15 mouse cellular contexts compared by ENCODE assay signal in genomic region chr13:63134879-63135421, GRCm38 (mm10).
A peak's percentile ranks its signal among the peaks of the same experiment; 100 is the strongest.
DNase-seq lines count a peak whose midpoint lies in the region; ATAC-seq and TF ChIP-seq lines count a peak whose summit lies in the region.
"Had no signal": no experiment of that assay in that cellular context is flagged by ENCODE, and none has a peak within 500 bp of the region (broad histone marks: within the 10 kb centered on the region; RNA-seq: fewer than 3 reads in every experiment).

No protein-coding gene starts in this region.

- no peak for ATAC-seq in embryonic facial prominence, embryonic 11.5 days (replicated peaks; ENCODE audit: insufficient number of reproducible peaks, low FRiP score, low TSS enrichment, low read depth)
- ATAC-seq in embryonic facial prominence, embryonic 15.5 days (ENCODE audit: insufficient number of reproducible peaks, low FRiP score, low TSS enrichment, low read depth): no peak
- ATAC-seq: forebrain, embryonic 16.5 days; midbrain, embryonic 16.5 days; Patski had no signal

- peak; percentile 21 for DNase-seq in embryonic facial prominence, embryonic 11.5 days (ENCODE audit: low spot score)
- no peak for DNase-seq in embryonic facial prominence, embryonic 10.5 days (ENCODE audit: low spot score)
- peak; percentile 71 for DNase-seq in kidney, adult 2 months
- no peak for DNase-seq in kidney, postnatal 4 days
- DNase-seq in 3T3-L1 (ENCODE audit: low read depth, low spot score): peak; percentile 57
- DNase-seq in layer of hippocampus, adult 18-20 months (ENCODE audit: low spot score in 2 of 2): no peak
- no peak for DNase-seq in midbrain, embryonic 10.5 days (ENCODE audit: low spot score)
- DNase-seq: cerebellum, postnatal 14 days; thymus, postnatal 14 days had no signal

- H3K4me2 ChIP-seq in embryonic facial prominence, embryonic 11.5 days (ENCODE audit: low read depth, low read length): no peak overlapping the region
- no peak overlapping the region for H3K4me2 ChIP-seq in embryonic facial prominence, embryonic 15.5 days (replicated peaks)
- H3K4me2 ChIP-seq: heart, embryonic 15.5 days; liver, embryonic 15.5 days had no signal

- no peaks in the 10 kb centered on the region for H3K27me3 ChIP-seq in embryonic facial prominence, embryonic 11.5 days (ENCODE audit: control insufficient read depth, insufficient read depth, low read length)
- no peaks in the 10 kb centered on the region for H3K27me3 ChIP-seq in embryonic facial prominence, embryonic 10.5 days (replicated peaks; ENCODE audit: low read depth, poor library complexity, severe bottlenecking)
- no peaks in the 10 kb centered on the region for H3K27me3 ChIP-seq in kidney, adult 2 months (replicated peaks; ENCODE audit: control insufficient read depth, insufficient read depth, low read length)
- H3K27me3 ChIP-seq in embryonic facial prominence, embryonic 15.5 days: no peaks in the 10 kb centered on the region
- no peaks in the 10 kb centered on the region for H3K27me3 ChIP-seq in midbrain, embryonic 10.5 days (ENCODE audit: low read depth, poor library complexity, severe bottlenecking)
- H3K27me3 ChIP-seq: heart, embryonic 15.5 days; liver, embryonic 15.5 days; Patski had no signal

- H3K9me3 ChIP-seq in embryonic facial prominence, embryonic 11.5 days (replicated peaks; ENCODE audit: control insufficient read depth, low read length): no peaks in the 10 kb centered on the region
- H3K9me3 ChIP-seq in embryonic facial prominence, embryonic 10.5 days: no peaks in the 10 kb centered on the region
- no peaks in the 10 kb centered on the region for H3K9me3 ChIP-seq in embryonic facial prominence, embryonic 15.5 days (replicated peaks)
- no peaks in the 10 kb centered on the region for H3K9me3 ChIP-seq in midbrain, embryonic 10.5 days (replicated peaks)
- H3K9me3 ChIP-seq: heart, embryonic 15.5 days; liver, embryonic 15.5 days had no signal

- H3K4me1 ChIP-seq in embryonic facial prominence, embryonic 11.5 days (ENCODE audit: control insufficient read depth, insufficient read depth, low read length): no peaks in the 10 kb centered on the region
- peaks cover 14% of the 10 kb centered on the region for H3K4me1 ChIP-seq in embryonic facial prominence, embryonic 10.5 days
- 0 out of 2 replicates have a peak, but pooled peaks cover 3% of the 10 kb centered on the region for H3K4me1 ChIP-seq in kidney, adult 2 months (ENCODE audit: control insufficient read depth, insufficient read depth, low read length)
- H3K4me1 ChIP-seq in embryonic facial prominence, embryonic 15.5 days: peaks cover 19% of the 10 kb centered on the region
- peaks cover 10% of the 10 kb centered on the region for H3K4me1 ChIP-seq in midbrain, embryonic 10.5 days
- H3K4me1 ChIP-seq: heart, embryonic 15.5 days; liver, embryonic 15.5 days had no signal

- TF ChIP-seq POLR2A in kidney, adult 2 months (IDR thresholded peaks at IDR 0.05; ENCODE audit: low read depth, low read length): no peak

- no peak for TF ChIP-seq CTCF in kidney, adult 2 months (conservative IDR thresholded peaks at IDR 0.05; ENCODE audit: insufficient read depth, insufficient read length, low read depth, low read length)

- WGBS in embryonic facial prominence, embryonic 11.5 days: 71% methylated on average over 5 of the region's 5 CpGs
- 72% methylated on average over 5 of the region's 5 CpGs for WGBS in embryonic facial prominence, embryonic 10.5 days
- WGBS in kidney, adult 2 months: 64% methylated on average over 5 of the region's 5 CpGs
- WGBS in embryonic facial prominence, embryonic 15.5 days: 50% methylated on average over 5 of the region's 5 CpGs
- 89% methylated on average over 5 of the region's 5 CpGs for whole genome bisulfite sequencing in midbrain, embryonic 10.5 days

- no peak overlapping the region for H3K4me3 ChIP-seq in embryonic facial prominence, embryonic 11.5 days (ENCODE audit: low read depth, low read length)
- H3K4me3 ChIP-seq in embryonic facial prominence, embryonic 10.5 days: no peak overlapping the region
- H3K4me3 ChIP-seq in kidney, adult 2 months (ENCODE audit: insufficient read depth, low read depth, low read length): no peak overlapping the region
- H3K4me3 ChIP-seq in embryonic facial prominence, embryonic 15.5 days (replicated peaks): no peak overlapping the region
- no peak overlapping the region for H3K4me3 ChIP-seq in midbrain, embryonic 10.5 days
- H3K4me3 ChIP-seq: heart, embryonic 15.5 days; liver, embryonic 15.5 days had no signal

- H3K27ac ChIP-seq in embryonic facial prominence, embryonic 11.5 days (replicated peaks; ENCODE audit: low read depth, low read length): no peak overlapping the region
- no peak overlapping the region for H3K27ac ChIP-seq in embryonic facial prominence, embryonic 10.5 days (replicated peaks)
- H3K27ac ChIP-seq in kidney, adult 2 months (ENCODE audit: insufficient read depth, low read depth, low read length): 0 out of 2 replicates have a peak overlapping the region, but pooled peaks have one; percentile 16
- H3K27ac ChIP-seq in embryonic facial prominence, embryonic 15.5 days (replicated peaks): peak overlapping the region; percentile 58; the same call in 1 of the 2 replicates
- H3K27ac ChIP-seq in midbrain, embryonic 10.5 days (replicated peaks): no peak overlapping the region
- H3K27ac ChIP-seq: heart, embryonic 15.5 days; liver, embryonic 15.5 days had no signal

- no peak overlapping the region for H3K9ac ChIP-seq in embryonic facial prominence, embryonic 11.5 days (replicated peaks; ENCODE audit: low read length)
- no peak overlapping the region for H3K9ac ChIP-seq in embryonic facial prominence, embryonic 15.5 days
- H3K9ac ChIP-seq: heart, embryonic 15.5 days; liver, embryonic 15.5 days had no signal

- no peaks in the 10 kb centered on the region for H3K36me3 ChIP-seq in embryonic facial prominence, embryonic 11.5 days (replicated peaks; ENCODE audit: control insufficient read depth, insufficient read depth, low read depth, low read length)
- H3K36me3 ChIP-seq in embryonic facial prominence, embryonic 10.5 days (replicated peaks): no peaks in the 10 kb centered on the region
- H3K36me3 ChIP-seq in kidney, adult 2 months (ENCODE audit: control insufficient read depth, insufficient read depth, low read length): no peaks in the 10 kb centered on the region
- H3K36me3 ChIP-seq in embryonic facial prominence, embryonic 15.5 days: no peaks in the 10 kb centered on the region
- no peaks in the 10 kb centered on the region for H3K36me3 ChIP-seq in midbrain, embryonic 10.5 days
- H3K36me3 ChIP-seq: heart, embryonic 15.5 days; liver, embryonic 15.5 days had no signal

Comparison
In these comparisons a context has a peak if more than half of its experiments do, and no peak if none do; other contexts are left out.
1. DNase-seq: peak in embryonic facial prominence, embryonic 11.5 days (single experiment), kidney, adult 2 months (single experiment) and 3T3-L1 (single experiment); none in embryonic facial prominence, embryonic 10.5 days (single experiment), kidney, postnatal 4 days (0 of 2), layer of hippocampus, adult 18-20 months (0 of 2) and midbrain, embryonic 10.5 days (single experiment).
2. H3K27ac ChIP-seq: peak in kidney, adult 2 months (single experiment) and embryonic facial prominence, embryonic 15.5 days (single experiment); none in embryonic facial prominence, embryonic 11.5 days (single experiment), embryonic facial prominence, embryonic 10.5 days (single experiment) and midbrain, embryonic 10.5 days (single experiment).